Mouse (Mus musculus): ENCODE data around the gene Serpinb7.

- TF ChIP-seq ZC3H11A (IDR thresholded peaks at IDR 0.05; ENCODE audit: borderline replicate concordance, low read depth, low read length), result no peak
- TF ChIP-seq MAFK (IDR thresholded peaks at IDR 0.05; ENCODE audit: insufficient read depth, low read depth, low read length), result peak; percentile 60
- TF ChIP-seq CHD2 (IDR thresholded peaks at IDR 0.05; ENCODE audit: low read depth, low read length), result no peak
Measured at GRCm38 (mm10) chr1:107431253-107431652, 31.8 kb downstream of the Serpinb7 start.
